Mouse (Mus musculus): ENCODE measurements at regions not wholly inside any gene's neighbourhood (a gene's known extent, or its start where the extent isn't known, plus 50 kb on each side); places are given as distances from the start of the nearest gene placed in this dataset.
"Not testable (repeated sequence)": the region's sequence is repeated elsewhere in the genome, so short reads cannot be mapped to it uniquely, and the experiment has no call there.

- no peaks in the 10 kb centered on the region for H3K27me3 ChIP-seq
- H3K4me1 ChIP-seq: no peaks in the 10 kb centered on the region
- no peak overlapping the region for H3K27ac ChIP-seq (replicated peaks)
- no peak overlapping the region for H3K9ac ChIP-seq (replicated peaks)
- no peak for ATAC-seq (ENCODE audit: low FRiP score, low read depth)
- 79% methylated on average over 12 of the region's 12 CpGs for WGBS
- no peak overlapping the region for H3K4me2 ChIP-seq (replicated peaks)
- no peaks in the 10 kb centered on the region for H3K9me3 ChIP-seq
- H3K4me3 ChIP-seq: no peak overlapping the region
- H3K36me3 ChIP-seq: no peaks in the 10 kb centered on the region
Measured at GRCm38 (mm10) chr2:17946047-17946446, 50.7 kb downstream of the H2al2a start.

- Histone ChIP-seq H3K36me3 (no peaks in the 10 kb centered on the region), H3K4me3 (no peak overlapping the region), H3K27me3 (no peaks in the 10 kb centered on the region), H3K9ac (replicated peaks) (no peak overlapping the region), H3K9me3 (no peaks in the 10 kb centered on the region), H3K4me1 (no peaks in the 10 kb centered on the region), H3K27ac (replicated peaks) (no peak overlapping the region), H3K4me2 (replicated peaks) (no peak overlapping the region)
- WGBS: 81% methylated on average over 7 of the region's 7 CpGs
- no peak for ATAC-seq (ENCODE audit: low FRiP score, low read depth)
Measured at GRCm38 (mm10) chr2:17945369-17945915, 51.3 kb downstream of the H2al2a start.

GRCm38 (mm10) chr2:17943506-17943905 is 53.3 kb downstream of the H2al2a start:
- H3K4me2 ChIP-seq (replicated peaks): no peak overlapping the region
- 95% methylated on average over 11 of the region's 11 CpGs for WGBS
- no peak overlapping the region for H3K27ac ChIP-seq (replicated peaks)
- H3K36me3 ChIP-seq: no peaks in the 10 kb centered on the region
- no peaks in the 10 kb centered on the region for H3K27me3 ChIP-seq
- no peak overlapping the region for H3K9ac ChIP-seq (replicated peaks)
- H3K4me1 ChIP-seq: no peaks in the 10 kb centered on the region; the same call in 1 of the 2 replicates
- H3K9me3 ChIP-seq: no peaks in the 10 kb centered on the region
- H3K4me3 ChIP-seq: no peak overlapping the region
- ATAC-seq (ENCODE audit: low FRiP score, low read depth): no peak

GRCm38 (mm10) chr2:17942528-17943387 is 54.0 kb downstream of the H2al2a start:
- H3K4me1 ChIP-seq: no peaks in the 10 kb centered on the region; the same call in 1 of the 2 replicates
- H3K36me3 ChIP-seq: no peaks in the 10 kb centered on the region
- WGBS: 80% methylated on average over 8 of the region's 8 CpGs
- no peak overlapping the region for H3K4me3 ChIP-seq
- no peak overlapping the region for H3K4me2 ChIP-seq (replicated peaks)
- H3K27me3 ChIP-seq: no peaks in the 10 kb centered on the region
- no peak for ATAC-seq (ENCODE audit: low FRiP score, low read depth)
- H3K9ac ChIP-seq (replicated peaks): no peak overlapping the region
- no peak overlapping the region for H3K27ac ChIP-seq (replicated peaks)
- H3K9me3 ChIP-seq: no peaks in the 10 kb centered on the region

- no peak overlapping the region for H3K27ac ChIP-seq (replicated peaks)
- no peaks in the 10 kb centered on the region; the same call in 1 of the 2 replicates for H3K4me1 ChIP-seq
- ATAC-seq (ENCODE audit: low FRiP score, low read depth): no peak
- H3K4me2 ChIP-seq (replicated peaks): no peak overlapping the region
- H3K9me3 ChIP-seq: no peaks in the 10 kb centered on the region
- H3K4me3 ChIP-seq: no peak overlapping the region
- no peaks in the 10 kb centered on the region for H3K27me3 ChIP-seq
- no peak overlapping the region for H3K9ac ChIP-seq (replicated peaks)
- 92% methylated on average over 6 of the region's 6 CpGs for WGBS
- H3K36me3 ChIP-seq: no peaks in the 10 kb centered on the region
Measured at GRCm38 (mm10) chr2:17941921-17942320, 54.8 kb downstream of the H2al2a start.

GRCm38 (mm10) chr2:17939857-17940848 is 56.6 kb downstream of the H2al2a start:
- not testable (repeated sequence) for H3K9ac ChIP-seq (replicated peaks); H3K4me3 ChIP-seq; H3K9me3 ChIP-seq; H3K36me3 ChIP-seq; H3K4me1 ChIP-seq; H3K4me2 ChIP-seq (replicated peaks); H3K27ac ChIP-seq (replicated peaks); H3K27me3 ChIP-seq
- peak; percentile 53 for ATAC-seq (ENCODE audit: low FRiP score, low read depth)
- WGBS: 65% methylated on average over 15 of the region's 16 CpGs

- no peak for ATAC-seq (ENCODE audit: low FRiP score, low read depth)
- WGBS: 76% methylated on average over 4 of the region's 4 CpGs
Measured at GRCm38 (mm10) chr2:17939183-17939856, 57.4 kb downstream of the H2al2a start.

GRCm38 (mm10) chr2:17936527-17937139 is 60.1 kb downstream of the H2al2a start:
- Histone ChIP-seq H3K4me3 (no peak overlapping the region), H3K27me3 (no peaks in the 10 kb centered on the region), H3K36me3 (no peaks in the 10 kb centered on the region), H3K4me2 (replicated peaks) (no peak overlapping the region), H3K9me3 (no peaks in the 10 kb centered on the region), H3K9ac (replicated peaks) (no peak overlapping the region), H3K27ac (replicated peaks) (no peak overlapping the region), H3K4me1 (peaks cover 21% of the 10 kb centered on the region)
- WGBS: 85% methylated on average over 4 of the region's 4 CpGs
- no peak for ATAC-seq (ENCODE audit: low FRiP score, low read depth)

More at GRCm38 (mm10) chr2:17939183-17939856, 57.4 kb downstream of the H2al2a start:
- Histone ChIP-seq H3K4me2 (replicated peaks) (no peak overlapping the region), H3K4me1 (no peaks in the 10 kb centered on the region; the same call in 1 of the 2 replicates), H3K9me3 (no peaks in the 10 kb centered on the region), H3K36me3 (no peaks in the 10 kb centered on the region), H3K27ac (replicated peaks) (no peak overlapping the region), H3K4me3 (no peak overlapping the region), H3K9ac (replicated peaks) (no peak overlapping the region), H3K27me3 (no peaks in the 10 kb centered on the region)

- Histone ChIP-seq H3K4me1 (peaks cover 21% of the 10 kb centered on the region), H3K27me3 (no peaks in the 10 kb centered on the region), H3K36me3 (no peaks in the 10 kb centered on the region), H3K9ac (replicated peaks) (no peak overlapping the region), H3K27ac (replicated peaks) (no peak overlapping the region), H3K4me3 (no peak overlapping the region), H3K9me3 (no peaks in the 10 kb centered on the region), H3K4me2 (replicated peaks) (no peak overlapping the region)
- WGBS: 90% methylated on average over 12 of the region's 12 CpGs
- no peak for ATAC-seq (ENCODE audit: low FRiP score, low read depth)
Measured at GRCm38 (mm10) chr2:17935916-17936315, 60.8 kb downstream of the H2al2a start.

GRCm38 (mm10) chr2:17935466-17935865 is 61.3 kb downstream of the H2al2a start:
- Histone ChIP-seq H3K27ac (replicated peaks) (no peak overlapping the region), H3K4me1 (peaks cover 21% of the 10 kb centered on the region), H3K27me3 (no peaks in the 10 kb centered on the region), H3K9me3 (no peaks in the 10 kb centered on the region), H3K4me2 (replicated peaks) (no peak overlapping the region), H3K9ac (replicated peaks) (no peak overlapping the region), H3K4me3 (no peak overlapping the region), H3K36me3 (no peaks in the 10 kb centered on the region)
- 93% methylated on average over 6 of the region's 6 CpGs for WGBS
- no peak for ATAC-seq (ENCODE audit: low FRiP score, low read depth)

GRCm38 (mm10) chr2:17934610-17935009 is 62.1 kb downstream of the H2al2a start:
- no peak for ATAC-seq (ENCODE audit: low FRiP score, low read depth)
- Histone ChIP-seq H3K4me3 (no peak overlapping the region), H3K4me1 (peaks cover 21% of the 10 kb centered on the region), H3K9ac (replicated peaks) (no peak overlapping the region), H3K27me3 (no peaks in the 10 kb centered on the region), H3K9me3 (0 out of 2 replicates have a peak, but pooled peaks cover 3% of the 10 kb centered on the region), H3K36me3 (no peaks in the 10 kb centered on the region), H3K4me2 (replicated peaks) (no peak overlapping the region), H3K27ac (replicated peaks) (no peak overlapping the region)
- 94% methylated on average over 10 of the region's 10 CpGs for WGBS

Data from midbrain, embryonic 12.5 days (tissue).